Mouse (Mus musculus) bone marrow, adult 2 months (tissue): Measurements from ENCODE around the gene Matn4.

Experiments used
- CTCF ChIP-seq: fragments of 200-500 bp; IDR thresholded peaks from 2 replicates; pipeline ENCODE4 v1.5.1; 2011; ENCODE audit warnings: low read length, control low read depth; ENCODE audit not compliant: control insufficient read depth, insufficient read depth
- POLR2A ChIP-seq: fragments of 200-500 bp; IDR thresholded peaks from 2 replicates; pipeline ENCODE4 v1.6.1; 2011; ENCODE audit warnings: low read depth, mild to moderate bottlenecking, control low read depth, low read length, borderline replicate concordance; ENCODE audit not compliant: control insufficient read depth

- TF ChIP-seq POLR2A (no peak), CTCF (no peak)
Measured at GRCm38 (mm10) chr2:164432541-164433191, 27.7 kb upstream of the Matn4 start.
